Mouse (Mus musculus) erythroblast, adult 5-6 weeks (primary cell): ENCODE data around the gene Vangl2. TPM values are rescaled to one million over a fixed set of nuclear protein-coding genes. Genes with fewer than 3 reads are reported as not detected.
"Not testable (repeated sequence)": the region's sequence is repeated elsewhere in the genome, so short reads cannot be mapped to it uniquely, and the experiment has no call there.

Source experiments
- ATAC-seq: replicated peaks from 2 replicates; pipeline ENCODE4 v1.8.0; 2016; ENCODE audit warnings: moderate number of reproducible peaks, mild to moderate bottlenecking, moderate TSS enrichment, inconsistent platforms; ENCODE audit not compliant: poor library complexity, low FRiP score, severe bottlenecking
- total RNA-seq, 2 experiments: library from RNA; stranded (forward) in 1 of 2; stranded (reverse) in 1 of 2; fragments of 150-400 nt in 1 of 2; fragments of 200-764, 138-1000 nt in 1 of 2; gene quantifications; 2 replicates each; pipeline versions ENCODE4 v1.2.3 to v1.2.4; 2015 to 2017; ENCODE audit warnings: low replicate concordance in 2 of 2

Gene Vangl2
- total RNA-seq, 2 experiments from 2014 or later, result 3.4 TPM; not detected in 1

DNA sequence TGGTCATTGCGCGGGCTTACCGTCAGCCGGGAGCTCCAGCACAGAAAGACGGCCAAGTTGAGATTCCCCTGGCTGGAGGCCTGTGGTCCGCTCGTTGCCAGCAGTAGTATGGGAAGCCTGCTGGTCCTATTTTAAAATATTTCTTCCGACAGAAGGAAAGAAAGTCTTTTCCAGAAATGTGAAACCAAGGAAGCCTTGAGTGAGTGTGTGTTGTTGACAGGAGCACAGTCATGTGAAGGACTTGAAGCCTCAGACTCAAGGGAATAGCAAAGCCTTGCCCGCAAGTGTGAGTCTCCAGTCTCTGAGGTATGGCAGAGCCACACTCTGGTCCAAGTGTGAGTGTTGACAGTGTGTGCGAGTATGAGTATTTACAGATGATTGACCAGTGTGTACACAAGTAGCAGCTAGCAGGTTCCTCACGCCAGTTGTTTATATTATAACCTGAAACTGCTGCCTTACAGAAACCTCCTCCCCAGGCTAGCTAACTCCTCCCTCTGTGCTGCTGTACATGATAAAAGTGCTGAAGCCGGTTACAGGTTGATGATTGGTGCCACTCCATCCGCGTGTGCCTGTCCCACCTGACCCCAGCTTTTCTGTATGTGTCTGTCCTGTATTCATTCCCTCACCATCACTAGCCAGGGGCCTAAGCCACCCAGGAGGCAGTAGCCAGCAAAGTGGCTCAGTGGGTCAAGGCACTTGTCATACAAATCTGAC is 51.3 kb downstream of the Vangl2 start:
- no peak for ATAC-seq

GRCm38 (mm10) chr1:171975831-171976230 is 52.4 kb downstream of the Vangl2 start:
- ATAC-seq, result no peak

- ATAC-seq, result no peak
Measured at GRCm38 (mm10) chr1:171975377-171975776, 52.9 kb downstream of the Vangl2 start.

GRCm38 (mm10) chr1:171974361-171974760 is 53.9 kb downstream of the Vangl2 start:
- ATAC-seq, result not testable (repeated sequence)

- ATAC-seq, result no peak
Measured at GRCm38 (mm10) chr1:171970854-171971586, 57.2 kb downstream of the Vangl2 start.

DNA sequence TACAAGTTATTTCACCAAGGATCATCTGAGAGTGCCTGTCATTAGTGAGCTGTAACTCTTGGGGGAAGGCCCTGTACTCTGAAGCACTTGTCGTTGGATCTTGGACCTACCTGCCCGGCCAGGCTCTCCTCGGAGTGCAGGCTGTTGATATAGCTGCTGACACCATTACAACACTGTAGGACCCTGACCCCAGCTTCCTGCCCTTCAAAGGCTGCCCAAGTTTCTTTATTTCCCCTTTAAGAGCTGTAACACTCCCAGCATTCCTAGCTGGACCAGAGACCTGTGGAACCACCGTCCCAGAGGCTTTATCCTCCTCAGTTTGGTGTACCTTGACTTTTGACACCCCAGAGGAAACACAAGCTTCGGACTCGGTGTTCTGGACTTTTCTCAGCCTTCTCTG is 59.0 kb downstream of the Vangl2 start:
- ATAC-seq, result no peak

GRCm38 (mm10) chr1:171966054-171966790 is 62.0 kb downstream of the Vangl2 start:
- no peak for ATAC-seq

DNA sequence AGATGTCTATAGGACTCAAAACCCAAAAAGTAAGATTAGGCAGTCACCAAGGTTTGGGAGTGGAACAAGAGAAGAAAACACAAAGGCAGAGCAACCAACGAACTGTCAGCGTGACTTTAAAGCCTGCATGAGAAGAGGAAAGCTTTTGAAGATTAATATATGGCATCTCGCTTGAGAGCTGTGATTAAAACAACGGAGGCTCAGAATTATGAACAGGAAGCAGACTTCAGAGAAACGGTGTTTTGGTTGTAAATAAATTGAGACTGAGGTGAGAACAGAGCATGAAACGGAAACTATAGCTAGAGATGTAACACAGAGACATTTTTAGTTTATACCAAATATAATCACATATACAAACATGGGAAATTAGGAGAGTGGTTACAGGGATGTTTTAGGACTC is 64.6 kb downstream of the Vangl2 start:
- no peak for ATAC-seq

- no peak for ATAC-seq
Measured at GRCm38 (mm10) chr1:171961704-171962103, 66.5 kb downstream of the Vangl2 start.

DNA sequence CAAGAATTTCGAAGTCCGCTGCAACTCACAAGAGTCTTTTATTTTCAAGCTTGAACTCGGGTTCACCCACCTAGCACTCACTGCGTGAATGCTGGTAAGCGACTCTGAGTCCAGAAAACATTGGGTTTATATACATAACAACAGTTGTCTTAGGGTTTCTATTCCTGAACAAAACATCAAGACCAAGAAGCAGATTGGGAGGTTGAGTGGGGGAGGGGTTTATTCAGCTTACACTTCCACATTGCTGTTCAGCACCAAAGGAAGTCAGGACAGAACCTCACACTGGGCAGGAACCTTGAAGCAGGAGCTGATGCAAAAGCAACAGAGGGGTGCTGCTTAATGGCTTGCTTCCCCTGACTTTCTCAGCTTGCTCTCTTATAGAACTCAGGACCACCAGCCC is 67.5 kb downstream of the Vangl2 start:
- ATAC-seq, result no peak

- no peak for ATAC-seq
Measured at GRCm38 (mm10) chr1:171957411-171957810, 70.8 kb downstream of the Vangl2 start.

DNA sequence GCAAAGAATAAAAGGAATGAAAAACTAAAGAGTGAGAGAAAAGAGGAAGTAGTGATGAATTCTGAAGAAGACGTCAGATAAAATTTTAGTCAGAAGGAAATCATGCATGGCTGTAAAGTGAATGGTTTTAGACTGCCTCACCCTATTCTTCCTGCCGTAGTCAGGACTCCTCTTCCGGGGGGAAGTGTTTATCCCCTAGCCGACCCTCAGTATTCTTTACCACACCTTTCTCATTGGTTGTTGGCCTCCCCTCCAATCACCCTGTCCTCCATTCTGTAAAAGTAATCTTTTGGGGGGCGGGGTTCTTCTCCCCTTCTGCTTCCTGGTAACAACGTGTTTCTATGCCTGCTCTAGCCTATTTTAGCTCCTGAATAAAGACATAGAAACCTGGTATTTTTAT is 73.2 kb downstream of the Vangl2 start:
- ATAC-seq, result no peak

Other genes with a start within 250 kb of the Vangl2 start
- 20.3 and 22.1 TPM in 2 replicates for gene Cd84, start 188.7 kb downstream of the Vangl2 start, total RNA-seq (2015; ENCODE audit: low replicate concordance)
- 23.7 and 25.0 TPM in 2 replicates for gene Cd84, start 188.7 kb downstream of the Vangl2 start, total RNA-seq (2017; ENCODE audit: low replicate concordance)
- gene Gm10521, start 132.8 kb downstream of the Vangl2 start, total RNA-seq (2015; ENCODE audit: low replicate concordance), result 2.9 and 3.1 TPM in 2 replicates
- gene Gm10521, start 132.8 kb downstream of the Vangl2 start, total RNA-seq (2017; ENCODE audit: low replicate concordance), result 2.4 and 2.7 TPM in 2 replicates
- gene Slamf6, start 110.9 kb downstream of the Vangl2 start, total RNA-seq (2015; ENCODE audit: low replicate concordance), result 19.2 TPM in 1 of 2 replicates, not detected in the other
- gene Slamf6, start 110.9 kb downstream of the Vangl2 start, total RNA-seq (2017; ENCODE audit: low replicate concordance), result 0.56 and 4.4 TPM in 2 replicates
- not detected in 2 replicates for gene Nhlh1, start 29.1 kb upstream of the Vangl2 start, total RNA-seq (2015; ENCODE audit: low replicate concordance)
- gene Nhlh1, start 29.1 kb upstream of the Vangl2 start, total RNA-seq (2017; ENCODE audit: low replicate concordance), result not detected in 2 replicates
- 35.1 and 67.1 TPM in 2 replicates for gene Copa, start 54.1 kb upstream of the Vangl2 start, total RNA-seq (2015; ENCODE audit: low replicate concordance)
- 41.1 and 43.5 TPM in 2 replicates for gene Copa, start 54.1 kb upstream of the Vangl2 start, total RNA-seq (2017; ENCODE audit: low replicate concordance)
- 19.0 and 28.8 TPM in 2 replicates for gene Ncstn, start 54.4 kb upstream of the Vangl2 start, total RNA-seq (2015; ENCODE audit: low replicate concordance)
- gene Ncstn, start 54.4 kb upstream of the Vangl2 start, total RNA-seq (2017; ENCODE audit: low replicate concordance), result 16.7 and 20.1 TPM in 2 replicates
- 10.0 and 22.4 TPM in 2 replicates for gene Pex19, start 98.3 kb upstream of the Vangl2 start, total RNA-seq (2015; ENCODE audit: low replicate concordance)
- gene Pex19, start 98.3 kb upstream of the Vangl2 start, total RNA-seq (2017; ENCODE audit: low replicate concordance), result 22.7 and 41.2 TPM in 2 replicates
- 226 and 232 TPM in 2 replicates for gene Dcaf8, start 119.6 kb upstream of the Vangl2 start, total RNA-seq (2015; ENCODE audit: low replicate concordance)
- gene Dcaf8, start 119.6 kb upstream of the Vangl2 start, total RNA-seq (2017; ENCODE audit: low replicate concordance), result 600 and 738 TPM in 2 replicates
- 2.5 and 3.1 TPM in 2 replicates for gene Pea15a, start 178.4 kb upstream of the Vangl2 start, total RNA-seq (2015; ENCODE audit: low replicate concordance)
- 2.6 and 5.4 TPM in 2 replicates for gene Pea15a, start 178.4 kb upstream of the Vangl2 start, total RNA-seq (2017; ENCODE audit: low replicate concordance)
- gene Casq1, start 191.4 kb upstream of the Vangl2 start, total RNA-seq (2015; ENCODE audit: low replicate concordance), result not detected in 2 replicates
- not detected in 2 replicates for gene Casq1, start 191.4 kb upstream of the Vangl2 start, total RNA-seq (2017; ENCODE audit: low replicate concordance)
- not detected in 2 replicates for gene Atp1a4, start 230.0 kb upstream of the Vangl2 start, total RNA-seq (2015; ENCODE audit: low replicate concordance)
- gene Atp1a4, start 230.0 kb upstream of the Vangl2 start, total RNA-seq (2017; ENCODE audit: low replicate concordance), result not detected in 2 replicates
- 1.3 and 6.7 TPM in 2 replicates for gene Igsf8, start 233.2 kb upstream of the Vangl2 start, total RNA-seq (2015; ENCODE audit: low replicate concordance)
- gene Igsf8, start 233.2 kb upstream of the Vangl2 start, total RNA-seq (2017; ENCODE audit: low replicate concordance), result 2.0 and 3.1 TPM in 2 replicates